Mouse (Mus musculus) left cerebral cortex, postnatal 4 days (tissue): ENCODE data around the gene Efcab2. TPM values are rescaled to one million over a fixed set of nuclear protein-coding genes. Genes with fewer than 3 reads are reported as not detected.

Experiments
- DNase-seq: peaks from one replicate; pipeline ENCODE4 v3.0.0-alpha.2; 2022
- intact Hi-C: fragments of 180-260 bp; cut with DNase I; formaldehyde crosslinking; loops from one replicate; pipeline ENCODE4 v1.15.1; 2025
- total RNA-seq, 2 experiments: library from RNA; stranded (reverse); gene quantifications; 2 replicates each; pipeline ENCODE4 v1.2.3; 2021

The Efcab2 gene
- total RNA-seq, 2 experiments from 2014 or later = 6.2 to 8.3 TPM

- intact Hi-C loops = loop anchor here (5.0 to 10.0 kb wide), 2 partner anchors 322 to 519 kb away; no protein-coding TSS in a partner anchor
- DNase-seq = no peak
Measured at GRCm38 (mm10) chr1:178464140-178464539, 58.3 kb downstream of the Efcab2 start.

GRCm38 (mm10) chr1:178467594-178467993, 61.7 kb downstream of the Efcab2 start:
- intact Hi-C loops = loop anchor here (10.0 kb wide), 1 partner anchor 523 kb away; no protein-coding TSS in a partner anchor
- no peak for DNase-seq

GRCm38 (mm10) chr1:178468280-178468679, 62.4 kb downstream of the Efcab2 start:
- intact Hi-C loops = loop anchor here (10.0 kb wide), 1 partner anchor 523 kb away; no protein-coding TSS in a partner anchor
- no peak for DNase-seq

- no peak for DNase-seq
- intact Hi-C loops = no loop called here
Measured at GRCm38 (mm10) chr1:178483854-178484253, 78.0 kb downstream of the Efcab2 start.

GRCm38 (mm10) chr1:178485138-178485867, 79.4 kb downstream of the Efcab2 start:
- no peak for DNase-seq
- intact Hi-C loops = no loop called here

- DNase-seq = no peak
- intact Hi-C loops = no loop called here
Measured at GRCm38 (mm10) chr1:178485868-178486220, 80.0 kb downstream of the Efcab2 start.

GRCm38 (mm10) chr1:178486828-178487227, 80.9 kb downstream of the Efcab2 start:
- intact Hi-C loops = no loop called here
- DNase-seq = no peak

- peak; percentile 55 for DNase-seq
Measured at GRCm38 (mm10) chr1:178489127-178489526, 83.2 kb downstream of the Efcab2 start.

GRCm38 (mm10) chr1:178491733-178492132, 85.8 kb downstream of the Efcab2 start:
- no peak for DNase-seq

More at GRCm38 (mm10) chr1:178489127-178489526, 83.2 kb downstream of the Efcab2 start:
- intact Hi-C loops = no loop called here

GRCm38 (mm10) chr1:178492493-178492892, 86.6 kb downstream of the Efcab2 start:
- no peak for DNase-seq
- intact Hi-C loops = no loop called here

More at GRCm38 (mm10) chr1:178491733-178492132, 85.8 kb downstream of the Efcab2 start:
- intact Hi-C loops = no loop called here

GRCm38 (mm10) chr1:178496186-178496585, 90.3 kb downstream of the Efcab2 start:
- intact Hi-C loops = no loop called here
- no peak for DNase-seq

- intact Hi-C loops = no loop called here
- peak; percentile 38 for DNase-seq
Measured at GRCm38 (mm10) chr1:178496841-178497240, 91.0 kb downstream of the Efcab2 start.

GRCm38 (mm10) chr1:178506938-178507337, 101.1 kb downstream of the Efcab2 start:
- intact Hi-C loops = no loop called here
- DNase-seq = no peak

- intact Hi-C loops = no loop called here
- DNase-seq = no peak
Measured at GRCm38 (mm10) chr1:178512323-178513031, 106.6 kb downstream of the Efcab2 start.

- intact Hi-C loops = no loop called here
- DNase-seq = no peak
Measured at GRCm38 (mm10) chr1:178513954-178514353, 108.1 kb downstream of the Efcab2 start.

- intact Hi-C loops = no loop called here
- DNase-seq = no peak
Measured at GRCm38 (mm10) chr1:178515839-178516238, 110.0 kb downstream of the Efcab2 start.

GRCm38 (mm10) chr1:178522389-178522788, 116.5 kb downstream of the Efcab2 start:
- DNase-seq = peak; percentile 56
- intact Hi-C loops = no loop called here

GRCm38 (mm10) chr1:178523152-178523551, 117.3 kb downstream of the Efcab2 start:
- no peak for DNase-seq
- intact Hi-C loops = no loop called here

- intact Hi-C loops = loop anchor here (2.0 to 5.0 kb wide), 3 partner anchors 435 to 950 kb away; no protein-coding TSS in a partner anchor
- DNase-seq = peak; percentile 80
Measured at GRCm38 (mm10) chr1:178527185-178527546, 121.3 kb downstream of the Efcab2 start.

GRCm38 (mm10) chr1:178527547-178528361, 121.9 kb downstream of the Efcab2 start:
- DNase-seq = peak; percentile 24
- intact Hi-C loops = loop anchor here (2.0 to 5.0 kb wide), 3 partner anchors 435 to 949 kb away; no protein-coding TSS in a partner anchor
